ENCODE assay signal across 8 mouse cellular contexts in the genomic region with DNA sequence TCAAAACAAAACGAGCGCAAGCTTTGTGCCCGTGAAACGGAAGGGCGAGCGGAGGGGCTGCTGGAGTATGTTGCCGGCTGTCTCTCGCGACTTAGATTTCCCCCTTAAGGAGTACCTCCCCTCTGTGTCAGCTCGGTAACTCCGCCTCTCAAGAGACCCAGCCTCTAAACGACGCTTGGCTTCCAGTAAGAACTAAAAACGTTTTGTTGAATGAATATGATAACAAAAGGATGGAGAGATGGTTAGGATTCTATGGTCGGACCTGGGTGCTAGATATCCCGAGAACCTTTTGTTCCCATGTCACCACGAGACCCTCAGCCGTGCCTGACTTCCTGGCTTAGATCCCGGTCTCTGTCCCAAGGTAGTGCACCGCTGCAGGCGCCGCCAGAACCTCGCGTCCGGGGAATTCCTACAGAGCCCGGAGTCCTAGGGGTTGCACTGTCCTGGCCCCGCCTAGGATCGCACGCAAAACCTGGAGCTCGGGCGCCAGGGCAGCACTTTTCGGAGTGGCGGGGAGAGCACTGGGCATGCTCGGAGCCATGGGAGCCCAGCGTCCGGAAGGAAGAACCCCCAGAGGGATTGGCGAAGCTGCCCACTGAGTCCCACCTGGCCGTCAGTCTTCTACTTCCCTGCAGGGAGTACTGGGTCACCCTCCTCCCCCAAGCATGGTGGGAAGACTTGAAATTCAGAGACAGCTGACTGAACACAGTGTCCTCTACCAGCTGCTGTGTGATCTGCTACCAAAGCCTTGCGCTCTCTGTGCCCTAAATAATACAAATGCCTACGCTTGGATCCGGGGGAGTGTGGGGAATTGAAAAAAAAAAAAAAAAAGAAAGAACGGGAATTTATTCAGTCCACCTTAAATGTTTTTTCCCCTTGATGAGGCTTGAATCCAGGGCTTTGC. TPM values are rescaled to one million over a fixed set of nuclear protein-coding genes. Genes with fewer than 3 reads are reported as not detected.
A peak's percentile ranks its signal among the peaks of the same experiment; 100 is the strongest.
DNase-seq lines count a peak whose midpoint lies in the region; ATAC-seq lines count a peak whose summit lies in the region.

Ptpn3 (minus strand) TSS at position 428 of the 904 bp plus-strand sequence.

- no peaks in the 10 kb centered on the region for H3K9me3 ChIP-seq in embryonic facial prominence, embryonic 14.5 days (ENCODE audit: control insufficient read depth, low read length)

- H3K36me3 ChIP-seq in embryonic facial prominence, embryonic 14.5 days (ENCODE audit: control insufficient read depth, insufficient read depth, low read length) = no peaks in the 10 kb centered on the region

- peak within 1 kb of the TSS; percentile 79 for H3K4me3 ChIP-seq in embryonic facial prominence, embryonic 14.5 days (ENCODE audit: low read depth, low read length)

- H3K4me2 ChIP-seq in embryonic facial prominence, embryonic 14.5 days (ENCODE audit: low read depth, low read length) = peak within 1 kb of the TSS; percentile 93

- peak within 1 kb of the TSS; percentile 84 for H3K9ac ChIP-seq in embryonic facial prominence, embryonic 14.5 days (ENCODE audit: low read depth, low read length)

- DNase-seq in adrenal gland, postnatal 4 days (ENCODE audit: low spot score in 2 of 2) = peak; percentile 70 to 79
- peak; percentile 91 for DNase-seq in embryonic facial prominence, embryonic 14.5 days (ENCODE audit: low spot score)
- peak; percentile 90 to 91 for DNase-seq in heart, adult 18-20 months
- DNase-seq in kidney, adult 11 months = peak; percentile 89
- DNase-seq in left cerebral cortex, postnatal 36 days (ENCODE audit: low spot score in 2 of 2) = peak; percentile 86 to 90
- peak; percentile 88 for DNase-seq in mesoderm, embryonic 11.5 days (ENCODE audit: low read depth, low spot score)
- peak; percentile 21 for DNase-seq in spleen, adult 12 weeks (ENCODE audit: low spot score)
- no peak for DNase-seq in B cell, adult 2 months

- intact Hi-C loops in left cerebral cortex, postnatal 36 days (cut with DNase I) = no loop called here

- peak; percentile 91 for ATAC-seq in embryonic facial prominence, embryonic 14.5 days (ENCODE audit: low read depth)

- H3K4me1 ChIP-seq in embryonic facial prominence, embryonic 14.5 days (ENCODE audit: control insufficient read depth, insufficient read depth, low read length) = peaks cover 16% of the 10 kb centered on the region

- WGBS in embryonic facial prominence, embryonic 14.5 days = under 1% methylated on average over 40 of the region's 42 CpGs

- peak within 1 kb of the TSS; percentile 67 for H3K27ac ChIP-seq in embryonic facial prominence, embryonic 14.5 days (replicated peaks; ENCODE audit: low read depth, low read length)

- peaks cover 7% of the 10 kb centered on the region; the same call in 1 of the 2 replicates for H3K27me3 ChIP-seq in embryonic facial prominence, embryonic 14.5 days (replicated peaks; ENCODE audit: control insufficient read depth, insufficient read depth, low read length)

RNA-seq across cellular contexts. Expression of gene Ptpn3, which starts in this region (rescaled TPM):
- 10 to 100 TPM; 29.0 to 34.7 TPM for total RNA-seq in adrenal gland, postnatal 4 days (2021)
- 3.8 and 4.7 TPM in 2 replicates for polyA plus RNA-seq in embryonic facial prominence, embryonic 14.5 days (2014; fragmentation: Nextera tagmentation; extraction: Ambion mirVana)
- total RNA-seq in heart, adult 18-20 months (2021) = 10 to 100 TPM; 34.5 to 41.4 TPM
- total RNA-seq in left cerebral cortex, postnatal 36 days (2021) = 10 to 100 TPM; 61.6 to 63.8 TPM

Comparison
In these comparisons a context has a peak if more than half of its experiments do, and no peak if none do; other contexts are left out.
1. DNase-seq: peak in adrenal gland, postnatal 4 days (2 of 2), embryonic facial prominence, embryonic 14.5 days (single experiment), heart, adult 18-20 months (2 of 2), kidney, adult 11 months (single experiment), left cerebral cortex, postnatal 36 days (2 of 2), mesoderm, embryonic 11.5 days (single experiment) and spleen, adult 12 weeks (single experiment); none in B cell, adult 2 months (0 of 2).